In genomic region chr17:34564003-34564421, GRCm38 (mm10) we compare ENCODE assay signal across 8 mouse cellular contexts. TPM values are rescaled to one million over a fixed set of nuclear protein-coding genes. Genes with fewer than 3 reads are reported as not detected.
DNase-seq lines count a peak whose midpoint lies in the region; ATAC-seq and TF ChIP-seq lines count a peak whose summit lies in the region.

Gene Notch4 (plus strand): TSS chr17:34564268.

- H3K9me3 ChIP-seq in megakaryocyte, embryonic 14.5 days = peaks cover 6% of the 10 kb centered on the region
- H3K9me3 ChIP-seq in hindbrain, postnatal 0 days (ENCODE audit: low read length) = no peaks in the 10 kb centered on the region
- no peaks in the 10 kb centered on the region for H3K9me3 ChIP-seq in liver, embryonic 15.5 days (replicated peaks)
- no peaks in the 10 kb centered on the region for H3K9me3 ChIP-seq in stomach, embryonic 14.5 days (ENCODE audit: control insufficient read depth, low read depth, low read length)

- peaks cover 16% of the 10 kb centered on the region for H3K4me1 ChIP-seq in megakaryocyte, embryonic 14.5 days
- no peaks in the 10 kb centered on the region for H3K4me1 ChIP-seq in hindbrain, postnatal 0 days (ENCODE audit: insufficient read depth, low read length)
- peaks cover 18% of the 10 kb centered on the region for H3K4me1 ChIP-seq in liver, embryonic 15.5 days (replicated peaks)
- H3K4me1 ChIP-seq in stomach, embryonic 14.5 days (ENCODE audit: control insufficient read depth, insufficient read depth, low read length) = peaks cover 5% of the 10 kb centered on the region; the same call in 1 of the 2 replicates

- H3K27me3 ChIP-seq in megakaryocyte, embryonic 14.5 days (replicated peaks) = peaks cover 51% of the 10 kb centered on the region
- no peaks in the 10 kb centered on the region for H3K27me3 ChIP-seq in hindbrain, postnatal 0 days (ENCODE audit: insufficient read depth, low read length)
- H3K27me3 ChIP-seq in liver, embryonic 15.5 days = peaks cover 23% of the 10 kb centered on the region
- no peaks in the 10 kb centered on the region for H3K27me3 ChIP-seq in stomach, embryonic 14.5 days (ENCODE audit: control insufficient read depth, insufficient read depth, low read length)

- ATAC-seq in megakaryocyte, adult 5-6 weeks (ENCODE audit: poor library complexity, severe bottlenecking) = no peak
- ATAC-seq in hindbrain, postnatal 0 days = no peak
- ATAC-seq in liver, embryonic 15.5 days (ENCODE audit: insufficient read depth) = peak; percentile 37; the same call in 1 of the 2 replicates
- peak; percentile 66 for ATAC-seq in stomach, embryonic 14.5 days (ENCODE audit: insufficient number of reproducible peaks, insufficient read depth, low FRiP score, low read depth)

- H3K4me2 ChIP-seq in hindbrain, postnatal 0 days (ENCODE audit: low read depth, low read length) = peak within 1 kb of the TSS; percentile 8; the same call in 1 of the 2 replicates
- no peak within 1 kb of the TSS for H3K4me2 ChIP-seq in liver, embryonic 15.5 days
- H3K4me2 ChIP-seq in stomach, embryonic 14.5 days (replicated peaks; ENCODE audit: low read depth, low read length) = peak within 1 kb of the TSS; percentile 25

- peak within 1 kb of the TSS; percentile 59 for H3K4me3 ChIP-seq in megakaryocyte, embryonic 14.5 days (replicated peaks)
- no peak within 1 kb of the TSS for H3K4me3 ChIP-seq in hindbrain, postnatal 0 days (ENCODE audit: low read length)
- H3K4me3 ChIP-seq in liver, embryonic 15.5 days (replicated peaks) = no peak within 1 kb of the TSS
- peak within 1 kb of the TSS; percentile 2; the same call in 1 of the 2 replicates for H3K4me3 ChIP-seq in stomach, embryonic 14.5 days (ENCODE audit: low read depth, low read length)

- no peaks in the 10 kb centered on the region for H3K36me3 ChIP-seq in megakaryocyte, embryonic 14.5 days (replicated peaks; ENCODE audit: low read length)
- H3K36me3 ChIP-seq in hindbrain, postnatal 0 days (ENCODE audit: insufficient read depth, low read length) = no peaks in the 10 kb centered on the region
- no peaks in the 10 kb centered on the region for H3K36me3 ChIP-seq in liver, embryonic 15.5 days (replicated peaks)
- no peaks in the 10 kb centered on the region for H3K36me3 ChIP-seq in stomach, embryonic 14.5 days (ENCODE audit: control insufficient read depth, insufficient read depth, low read length)

- peak; percentile 68 for DNase-seq in gastrocnemius, postnatal 25 days
- DNase-seq in hindbrain, postnatal 0 days (ENCODE audit: low spot score) = no peak
- DNase-seq in ovary, postnatal 10 days (ENCODE audit: low spot score) = no peak
- no peak for DNase-seq in ovary, adult 18-20 months (ENCODE audit: low spot score)

- no peak for TF ChIP-seq CTCF in hindbrain, postnatal 0 days (IDR thresholded peaks at IDR 0.05; ENCODE audit: low read depth)

- H3K27ac ChIP-seq in hindbrain, postnatal 0 days = peak within 1 kb of the TSS; percentile 60
- 0 out of 2 replicates have a peak within 1 kb of the TSS, but pooled peaks have one; percentile 7 for H3K27ac ChIP-seq in liver, embryonic 15.5 days (replicated peaks)
- peak within 1 kb of the TSS; percentile 67 for H3K27ac ChIP-seq in stomach, embryonic 14.5 days (ENCODE audit: low read length)

- H3K9ac ChIP-seq in hindbrain, postnatal 0 days (replicated peaks; ENCODE audit: low read length) = no peak within 1 kb of the TSS
- H3K9ac ChIP-seq in liver, embryonic 15.5 days = no peak within 1 kb of the TSS
- H3K9ac ChIP-seq in stomach, embryonic 14.5 days (replicated peaks; ENCODE audit: low read depth, low read length) = no peak within 1 kb of the TSS; the same call in 1 of the 2 replicates

- WGBS in hindbrain, postnatal 0 days = 12% methylated on average over 6 of the region's 6 CpGs
- 11% methylated on average over 6 of the region's 6 CpGs for WGBS in liver, embryonic 15.5 days (ENCODE audit: insufficient replicate concordance)
- WGBS in stomach, embryonic 14.5 days = 4% methylated on average over 6 of the region's 6 CpGs

RNA-seq across cellular contexts. Expression of gene Notch4, which starts in this region (rescaled TPM):
- polyA plus RNA-seq in megakaryocyte, embryonic 14.5 days (2012; ENCODE audit: insufficient read depth, low replicate concordance) = 0.43 TPM in 1 of 2 replicates, not detected in the other
- 0.11 TPM in 1 of 2 replicates, not detected in the other for total RNA-seq in megakaryocyte, adult 5-6 weeks (2015)
- total RNA-seq in megakaryocyte, adult 5-6 weeks (2017) = 0.12 and 0.15 TPM in 2 replicates
- total RNA-seq in gastrocnemius, postnatal 25 days (2021) = 10 to 100 TPM; 11.3 to 12.4 TPM
- total RNA-seq in hindbrain, postnatal 0 days (2014; rRNA removed) = 6.0 and 11.4 TPM in 2 replicates
- polyA plus RNA-seq in hindbrain, postnatal 0 days (2015; fragmentation: Nextera tagmentation; extraction: Ambion mirVana) = 5.2 and 6.1 TPM in 2 replicates
- 0.64 and 0.75 TPM in 2 replicates for polyA plus RNA-seq in liver, embryonic 15.5 days (2015; fragmentation: Nextera tagmentation; extraction: Ambion mirVana)
- polyA plus RNA-seq in stomach, embryonic 14.5 days (2014; fragmentation: Nextera tagmentation; extraction: Ambion mirVana) = 3.9 and 4.7 TPM in 2 replicates

Comparison
In these comparisons a context has a peak if more than half of its experiments do, and no peak if none do; other contexts are left out.
1. Peak in ATAC-seq and H3K27ac ChIP-seq in liver, embryonic 15.5 days; RNA of the gene not detected or under 1 TPM.
2. H3K4me3 ChIP-seq: peak in megakaryocyte, embryonic 14.5 days (single experiment) and stomach, embryonic 14.5 days (single experiment); none in hindbrain, postnatal 0 days (single experiment) and liver, embryonic 15.5 days (single experiment).
3. H3K27ac ChIP-seq: peak in every context shown above with its lines; median percentile 67 in stomach, embryonic 14.5 days; 60 in hindbrain, postnatal 0 days; 7 in liver, embryonic 15.5 days.